Mouse (Mus musculus): ENCODE measurements around the gene Lrrc66. TPM values are rescaled to one million over a fixed set of nuclear protein-coding genes. Genes with fewer than 3 reads are reported as not detected.

Gene Lrrc66
- total RNA-seq (2021) (not detected), polyA plus RNA-seq (2012; rRNA removed) (0.04 TPM in 1 of 2 replicates, not detected in the other)
- long read RNA-seq = 0 reads

- Histone ChIP-seq H3K4me3 (no peak within 1 kb of the TSS), H3K36me3 (ENCODE audit: control insufficient read depth, insufficient read depth, low read length) (no peaks in the 10 kb centered on the region), H3K4me1 (ENCODE audit: control insufficient read depth, insufficient read depth, low read length) (no peaks in the 10 kb centered on the region), H3K9ac (ENCODE audit: low read depth, low read length) (no peak within 1 kb of the TSS), H3K79me2 (replicated peaks; ENCODE audit: control insufficient read depth, insufficient read depth, low read length) (no peaks in the 10 kb centered on the region), H3K27me3 (ENCODE audit: control insufficient read depth, insufficient read depth, low read length) (no peaks in the 10 kb centered on the region), H3K27ac (no peak within 1 kb of the TSS)
- intact Hi-C loops (cut with DNase I) = no loop called here
- no peak for DNase-seq
- TF ChIP-seq EP300 (IDR thresholded peaks at IDR 0.05; ENCODE audit: insufficient read depth, low read depth, low read length) = no peak
- TF ChIP-seq CTCF (IDR thresholded peaks at IDR 0.05) = no peak
- TF ChIP-seq POLR2A (IDR thresholded peaks at IDR 0.05; ENCODE audit: insufficient read depth, low read depth, low read length) = no peak
- 81% methylated on average over 8 of the region's 8 CpGs for WGBS
Observed at GRCm38 (mm10) chr5:73632291-73632690, at the start of gene Lrrc66. TSS of gene Lrrc66 (minus strand) at chr5:73632526.

- intact Hi-C loops (cut with DNase I) = no loop called here
- Histone ChIP-seq H3K4me3 (no peak overlapping the region), H3K27ac (no peak overlapping the region), H3K27me3 (ENCODE audit: control insufficient read depth, insufficient read depth, low read length) (no peaks in the 10 kb centered on the region), H3K4me1 (ENCODE audit: control insufficient read depth, insufficient read depth, low read length) (no peaks in the 10 kb centered on the region), H3K79me2 (replicated peaks; ENCODE audit: control insufficient read depth, insufficient read depth, low read length) (no peaks in the 10 kb centered on the region), H3K9ac (ENCODE audit: low read depth, low read length) (no peak overlapping the region), H3K36me3 (ENCODE audit: control insufficient read depth, insufficient read depth, low read length) (no peaks in the 10 kb centered on the region)
- TF ChIP-seq CTCF (IDR thresholded peaks at IDR 0.05) (no peak), POLR2A (IDR thresholded peaks at IDR 0.05; ENCODE audit: insufficient read depth, low read depth, low read length) (no peak), EP300 (IDR thresholded peaks at IDR 0.05; ENCODE audit: insufficient read depth, low read depth, low read length) (no peak)
- 73% methylated on average over 13 of the region's 13 CpGs for WGBS
- no peak for DNase-seq
Observed at GRCm38 (mm10) chr5:73676626-73677025, 44.3 kb upstream of the Lrrc66 start.

- intact Hi-C loops (cut with DNase I) = no loop called here
- DNase-seq = no peak
- Histone ChIP-seq H3K27me3 (ENCODE audit: control insufficient read depth, insufficient read depth, low read length) (no peaks in the 10 kb centered on the region), H3K9ac (ENCODE audit: low read depth, low read length) (no peak overlapping the region), H3K4me1 (ENCODE audit: control insufficient read depth, insufficient read depth, low read length) (no peaks in the 10 kb centered on the region), H3K79me2 (replicated peaks; ENCODE audit: control insufficient read depth, insufficient read depth, low read length) (no peaks in the 10 kb centered on the region), H3K4me3 (no peak overlapping the region), H3K27ac (no peak overlapping the region), H3K36me3 (ENCODE audit: control insufficient read depth, insufficient read depth, low read length) (no peaks in the 10 kb centered on the region)
- TF ChIP-seq CTCF (IDR thresholded peaks at IDR 0.05) (no peak), EP300 (IDR thresholded peaks at IDR 0.05; ENCODE audit: insufficient read depth, low read depth, low read length) (no peak), POLR2A (IDR thresholded peaks at IDR 0.05; ENCODE audit: insufficient read depth, low read depth, low read length) (no peak)
- 67% methylated on average over 3 of the region's 3 CpGs for WGBS
Observed at GRCm38 (mm10) chr5:73675604-73676003, 43.3 kb upstream of the Lrrc66 start.

GRCm38 (mm10) chr5:73669386-73669785 lies 37.1 kb upstream of the Lrrc66 start:
- no peaks in the 10 kb centered on the region for H3K4me1 ChIP-seq (ENCODE audit: control insufficient read depth, insufficient read depth, low read length)
- H3K36me3 ChIP-seq (ENCODE audit: control insufficient read depth, insufficient read depth, low read length) = no peaks in the 10 kb centered on the region
- H3K79me2 ChIP-seq (replicated peaks; ENCODE audit: control insufficient read depth, insufficient read depth, low read length) = no peaks in the 10 kb centered on the region
- no peak for TF ChIP-seq CTCF (IDR thresholded peaks at IDR 0.05)
- no peak for TF ChIP-seq POLR2A (IDR thresholded peaks at IDR 0.05; ENCODE audit: insufficient read depth, low read depth, low read length)
- no peak for TF ChIP-seq EP300 (IDR thresholded peaks at IDR 0.05; ENCODE audit: insufficient read depth, low read depth, low read length)
- H3K9ac ChIP-seq (ENCODE audit: low read depth, low read length) = no peak overlapping the region
- DNase-seq = no peak
- H3K27me3 ChIP-seq (ENCODE audit: control insufficient read depth, insufficient read depth, low read length) = no peaks in the 10 kb centered on the region
- intact Hi-C loops (cut with DNase I) = no loop called here
- H3K27ac ChIP-seq = no peak overlapping the region
- no peak overlapping the region for H3K4me3 ChIP-seq
- whole genome bisulfite sequencing = 73% methylated on average over 26 of the region's 26 CpGs

- Histone ChIP-seq H3K4me1 (ENCODE audit: control insufficient read depth, insufficient read depth, low read length) (no peaks in the 10 kb centered on the region), H3K9ac (ENCODE audit: low read depth, low read length) (no peak overlapping the region), H3K79me2 (replicated peaks; ENCODE audit: control insufficient read depth, insufficient read depth, low read length) (no peaks in the 10 kb centered on the region), H3K4me3 (no peak overlapping the region), H3K36me3 (ENCODE audit: control insufficient read depth, insufficient read depth, low read length) (no peaks in the 10 kb centered on the region), H3K27me3 (ENCODE audit: control insufficient read depth, insufficient read depth, low read length) (no peaks in the 10 kb centered on the region), H3K27ac (no peak overlapping the region)
- intact Hi-C loops (cut with DNase I) = no loop called here
- 74% methylated on average over 2 of the region's 2 CpGs for WGBS
- no peak for DNase-seq
- TF ChIP-seq CTCF (IDR thresholded peaks at IDR 0.05) = no peak
- no peak for TF ChIP-seq POLR2A (IDR thresholded peaks at IDR 0.05; ENCODE audit: insufficient read depth, low read depth, low read length)
- TF ChIP-seq EP300 (IDR thresholded peaks at IDR 0.05; ENCODE audit: insufficient read depth, low read depth, low read length) = no peak
Observed at GRCm38 (mm10) chr5:73667877-73668276, 35.6 kb upstream of the Lrrc66 start.

GRCm38 (mm10) chr5:73666695-73667094 lies 34.4 kb upstream of the Lrrc66 start:
- Histone ChIP-seq H3K4me3 (no peak overlapping the region), H3K9ac (ENCODE audit: low read depth, low read length) (no peak overlapping the region), H3K36me3 (ENCODE audit: control insufficient read depth, insufficient read depth, low read length) (no peaks in the 10 kb centered on the region), H3K79me2 (replicated peaks; ENCODE audit: control insufficient read depth, insufficient read depth, low read length) (no peaks in the 10 kb centered on the region), H3K27me3 (ENCODE audit: control insufficient read depth, insufficient read depth, low read length) (no peaks in the 10 kb centered on the region), H3K4me1 (ENCODE audit: control insufficient read depth, insufficient read depth, low read length) (no peaks in the 10 kb centered on the region), H3K27ac (no peak overlapping the region)
- TF ChIP-seq EP300 (IDR thresholded peaks at IDR 0.05; ENCODE audit: insufficient read depth, low read depth, low read length) (no peak), CTCF (IDR thresholded peaks at IDR 0.05) (no peak), POLR2A (IDR thresholded peaks at IDR 0.05; ENCODE audit: insufficient read depth, low read depth, low read length) (no peak)
- no peak for DNase-seq
- intact Hi-C loops (cut with DNase I) = no loop called here
- WGBS = 70% methylated on average over 2 of the region's 2 CpGs

Data from heart, adult 2 months (tissue).